ENCODE assay signal across 35 mouse cellular contexts in the genomic region with DNA sequence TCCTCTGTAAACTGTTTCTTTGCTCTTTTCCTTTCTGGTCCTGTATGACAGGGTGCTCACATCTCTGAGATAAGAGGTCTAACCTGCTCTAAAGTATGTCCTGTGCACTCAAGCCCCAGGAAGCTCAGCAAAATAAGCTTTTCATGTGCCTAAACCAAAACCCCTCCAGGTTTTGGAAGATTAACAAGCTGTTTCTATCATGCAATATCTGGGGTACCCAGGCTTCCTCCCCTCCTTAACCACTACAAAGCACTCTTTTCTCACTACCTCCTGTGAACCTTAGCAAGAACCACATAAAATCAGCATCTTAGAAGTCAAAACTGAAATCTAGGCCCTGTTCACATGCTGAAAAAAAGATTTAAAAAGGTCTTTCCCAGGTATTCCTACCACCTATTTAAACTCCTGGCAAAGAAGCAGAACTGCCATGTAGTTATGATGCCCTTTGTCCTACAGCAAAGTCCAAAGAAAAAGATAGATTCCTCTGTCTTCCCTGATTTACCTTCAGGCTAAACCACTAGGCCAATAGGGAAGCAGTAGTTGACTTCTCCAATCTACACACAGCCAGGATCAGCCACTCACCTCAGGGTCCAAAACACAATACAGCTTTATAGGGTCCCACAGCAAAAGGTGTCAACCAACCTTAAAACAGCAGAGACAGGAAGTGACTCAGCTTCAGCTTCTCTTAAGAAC. TPM values are rescaled to one million over a fixed set of nuclear protein-coding genes. Genes with fewer than 3 reads are reported as not detected.
DNase-seq lines count a peak whose midpoint lies in the region; ATAC-seq lines count a peak whose summit lies in the region.
"Had no signal": no experiment of that assay in that cellular context is flagged by ENCODE, and none has a peak within 500 bp of the region (broad histone marks: within the 10 kb centered on the region; RNA-seq: fewer than 3 reads in every experiment).

No protein-coding gene starts in this region.

- H3K9ac ChIP-seq in kidney, embryonic 15.5 days = no peak overlapping the region
- H3K9ac ChIP-seq: embryonic facial prominence, embryonic 12.5 days; limb, embryonic 12.5 days; liver, embryonic 14.5 days; lung, embryonic 15.5 days; midbrain, embryonic 13.5 days; neural tube, embryonic 12.5 days; stomach, embryonic 15.5 days had no signal

- no peak overlapping the region for H3K4me2 ChIP-seq in kidney, embryonic 15.5 days
- H3K4me2 ChIP-seq: embryonic facial prominence, embryonic 12.5 days; limb, embryonic 12.5 days; lung, embryonic 15.5 days; midbrain, embryonic 13.5 days; neural tube, embryonic 12.5 days; stomach, embryonic 15.5 days had no signal

- no peaks in the 10 kb centered on the region for H3K27me3 ChIP-seq in kidney, embryonic 15.5 days
- H3K27me3 ChIP-seq: embryonic facial prominence, embryonic 12.5 days; limb, embryonic 12.5 days; lung, embryonic 15.5 days; megakaryocyte, embryonic 14.5 days; midbrain, embryonic 13.5 days; neural tube, embryonic 12.5 days; Patski; stomach, embryonic 15.5 days had no signal

- intact Hi-C loops in left cerebral cortex, postnatal 14 days (cut with DNase I) = no loop called here

- H3K4me1 ChIP-seq in kidney, embryonic 15.5 days = peaks cover 7% of the 10 kb centered on the region
- H3K4me1 ChIP-seq: stomach, embryonic 15.5 days had no signal

- no peaks in the 10 kb centered on the region for H3K9me3 ChIP-seq in kidney, embryonic 15.5 days (replicated peaks)
- H3K9me3 ChIP-seq: embryonic facial prominence, embryonic 12.5 days; limb, embryonic 12.5 days; lung, embryonic 15.5 days; megakaryocyte, embryonic 14.5 days; midbrain, embryonic 13.5 days; neural tube, embryonic 12.5 days; stomach, embryonic 15.5 days had no signal

- H3K4me3 ChIP-seq in kidney, embryonic 15.5 days (replicated peaks) = no peak overlapping the region
- H3K4me3 ChIP-seq: embryonic facial prominence, embryonic 12.5 days; gastrocnemius, adult 2 months; limb, embryonic 12.5 days; lung, embryonic 15.5 days; midbrain, embryonic 13.5 days; neural tube, embryonic 12.5 days; stomach, embryonic 15.5 days had no signal

- peaks cover 21% of the 10 kb centered on the region for H3K36me3 ChIP-seq in kidney, embryonic 15.5 days
- H3K36me3 ChIP-seq: lung, embryonic 15.5 days; neural tube, embryonic 12.5 days; stomach, embryonic 15.5 days had no signal

- no peak for ATAC-seq in kidney, embryonic 15.5 days (replicated peaks; ENCODE audit: low FRiP score)
- ATAC-seq: hindbrain, embryonic 16.5 days; midbrain, embryonic 13.5 days; Patski had no signal

- DNase-seq in kidney, adult 9 months = peak; percentile 65
- DNase-seq in 3T3-L1 (ENCODE audit: low read depth, low spot score) = peak; percentile 16
- DNase-seq in CD4-positive helper T cell, adult 2 months (ENCODE audit: low read depth, low spot score) = peak; percentile 55
- DNase-seq in large intestine, adult 2 months (ENCODE audit: low read depth, low spot score) = peak; percentile 64
- DNase-seq in spleen, postnatal 36 days (ENCODE audit: low spot score in 2 of 2) = no peak
- DNase-seq in cerebellum, postnatal 25 days = no peak
- DNase-seq in left cerebral cortex, postnatal 14 days (ENCODE audit: low spot score in 2 of 2) = no peak
- DNase-seq: adrenal gland, adult 2 months; gastrocnemius, adult 2 months; kidney, postnatal 25 days; layer of hippocampus, postnatal 36 days; lung, postnatal 36 days; right cerebral cortex, postnatal 14 days had no signal

- H3K27ac ChIP-seq in kidney, embryonic 15.5 days = no peak overlapping the region
- H3K27ac ChIP-seq: embryonic facial prominence, embryonic 12.5 days; gastrocnemius, adult 2 months; limb, embryonic 12.5 days; liver, embryonic 14.5 days; lung, embryonic 15.5 days; midbrain, embryonic 13.5 days; neural tube, embryonic 12.5 days; stomach, embryonic 15.5 days had no signal

RNA-seq across cellular contexts. Expression of gene Fam160a2, which starts 4.6 kb away (rescaled TPM):
- 39.1 and 47.4 TPM in 2 replicates for polyA plus RNA-seq in kidney, embryonic 15.5 days (2015; fragmentation: Nextera tagmentation; extraction: Ambion mirVana)
- 64.6 and 88.7 TPM in 2 replicates for polyA plus RNA-seq in large intestine, adult 2 months (2012; rRNA removed)
- 10 to 100 TPM; 70.2 to 74.2 TPM for total RNA-seq in left cerebral cortex, postnatal 14 days (2021)

RNA-seq across cellular contexts. Expression of gene Cnga4, which starts 9.1 kb away (rescaled TPM):
- polyA plus RNA-seq in kidney, embryonic 15.5 days (2015; fragmentation: Nextera tagmentation; extraction: Ambion mirVana) = 0.08 TPM in 1 of 2 replicates, not detected in the other
- polyA plus RNA-seq in large intestine, adult 2 months (2012; rRNA removed) = 0.09 and 0.10 TPM in 2 replicates
- total RNA-seq in left cerebral cortex, postnatal 14 days (2021) = under 1 TPM; 0.37 to 0.51 TPM
- total RNA-seq: adrenal gland, adult 2 months; adrenal gland, postnatal 4 days; gastrocnemius, adult 2 months; gastrocnemius, postnatal 4 days; heart, adult 8-10 months; hematopoietic stem cell, adult 5-6 weeks; monocyte, adult 5-6 weeks had no signal
- polyA plus RNA-seq: hindbrain, embryonic 16.5 days; limb, embryonic 12.5 days; lung, embryonic 15.5 days; midbrain, embryonic 13.5 days; Patski; spleen, adult 2 months; stomach, embryonic 15.5 days had no signal

RNA-seq across cellular contexts. Expression of gene Gm5901, which starts 20.4 kb away (rescaled TPM):
- not detected in 2 replicates for polyA plus RNA-seq in kidney, embryonic 15.5 days (2015; fragmentation: Nextera tagmentation; extraction: Ambion mirVana)
- not detected in 2 replicates for polyA plus RNA-seq in large intestine, adult 2 months (2012; rRNA removed)
- total RNA-seq in left cerebral cortex, postnatal 14 days (2021) = not detected
- total RNA-seq: adrenal gland, adult 2 months; adrenal gland, postnatal 4 days; gastrocnemius, adult 2 months; gastrocnemius, postnatal 4 days; heart, adult 8-10 months; hematopoietic stem cell, adult 5-6 weeks; layer of hippocampus, adult 8-10 months; layer of hippocampus, postnatal 36 days; left cerebral cortex, postnatal 10 days; monocyte, adult 5-6 weeks had no signal
- polyA plus RNA-seq: adrenal gland, adult 2 months; embryonic facial prominence, embryonic 12.5 days; forebrain, embryonic 11.5 days; heart, embryonic 16.5 days; hindbrain, embryonic 16.5 days; limb, embryonic 12.5 days; liver, embryonic 14.5 days; lung, embryonic 15.5 days; midbrain, embryonic 13.5 days; neural tube, embryonic 12.5 days; Patski; spleen, adult 2 months; stomach, embryonic 15.5 days had no signal

RNA-seq across cellular contexts. Expression of gene Olfr692, which starts 27.2 kb away (rescaled TPM):
- not detected in 2 replicates for polyA plus RNA-seq in kidney, embryonic 15.5 days (2015; fragmentation: Nextera tagmentation; extraction: Ambion mirVana)
- polyA plus RNA-seq in large intestine, adult 2 months (2012; rRNA removed) = not detected in 2 replicates
- total RNA-seq in left cerebral cortex, postnatal 14 days (2021) = not detected
- total RNA-seq: adrenal gland, adult 2 months; adrenal gland, postnatal 4 days; ES-E14; gastrocnemius, adult 2 months; gastrocnemius, postnatal 4 days; heart, adult 8-10 months; hematopoietic stem cell, adult 5-6 weeks; layer of hippocampus, adult 8-10 months; layer of hippocampus, postnatal 36 days; left cerebral cortex, postnatal 10 days; monocyte, adult 5-6 weeks had no signal
- polyA plus RNA-seq: adrenal gland, adult 2 months; embryonic facial prominence, embryonic 12.5 days; forebrain, embryonic 11.5 days; heart, embryonic 16.5 days; hindbrain, embryonic 16.5 days; limb, embryonic 12.5 days; liver, embryonic 14.5 days; lung, embryonic 15.5 days; midbrain, embryonic 13.5 days; neural tube, embryonic 12.5 days; Patski; spleen, adult 2 months; stomach, embryonic 15.5 days had no signal

RNA-seq across cellular contexts. Expression of gene Cckbr, which starts 30.3 kb away (rescaled TPM):
- 0.58 and 0.62 TPM in 2 replicates for polyA plus RNA-seq in kidney, embryonic 15.5 days (2015; fragmentation: Nextera tagmentation; extraction: Ambion mirVana)
- 0.12 TPM in 1 of 2 replicates, not detected in the other for polyA plus RNA-seq in large intestine, adult 2 months (2012; rRNA removed)
- total RNA-seq in left cerebral cortex, postnatal 14 days (2021) = 10 to 100 TPM; 56.6 to 62.4 TPM
- total RNA-seq: adrenal gland, adult 2 months; gastrocnemius, adult 2 months; gastrocnemius, postnatal 4 days; heart, adult 8-10 months; hematopoietic stem cell, adult 5-6 weeks; monocyte, adult 5-6 weeks had no signal
- polyA plus RNA-seq: heart, embryonic 16.5 days; limb, embryonic 12.5 days; liver, embryonic 14.5 days; Patski had no signal

Comparison
In these comparisons a context has a peak if more than half of its experiments do, and no peak if none do; other contexts are left out.
1. DNase-seq: peak in kidney, adult 9 months (single experiment), 3T3-L1 (single experiment), CD4-positive helper T cell, adult 2 months (single experiment) and large intestine, adult 2 months (single experiment); none in spleen, postnatal 36 days (0 of 2), cerebellum, postnatal 25 days (0 of 2) and left cerebral cortex, postnatal 14 days (0 of 2).